Mouse (Mus musculus) midbrain, embryonic 13.5 days (tissue): Measurements from ENCODE around the gene Ip6k2. TPM values are rescaled to one million over a fixed set of nuclear protein-coding genes. Genes with fewer than 3 reads are reported as not detected.

Experiments used
- ATAC-seq: fragments of 200-750 bp; cut with Nextera tagmentation; 2 replicates; pipeline ENCODE4 v1.8.0; 2017; ENCODE audit warnings: mild to moderate bottlenecking, moderate TSS enrichment, moderate library complexity
- H3K27ac ChIP-seq: fragments of 300-500 bp; sonication (generic); 2 replicates; pipeline ENCODE4 v1.5.1; 2015; ENCODE audit warnings: inconsistent platforms, mild to moderate bottlenecking, moderate library complexity
- H3K27me3 ChIP-seq: fragments of 300-500 bp; sonication (generic); 2 replicates; pipeline ENCODE4 v1.6.1; 2015; ENCODE audit warnings: mild to moderate bottlenecking, inconsistent platforms
- H3K36me3 ChIP-seq: fragments of 300-500 bp; sonication (generic); 2 replicates; pipeline ENCODE4 v1.6.1; 2015; ENCODE audit warnings: mild to moderate bottlenecking, inconsistent platforms
- H3K4me1 ChIP-seq: fragments of 300-500 bp; sonication (generic); replicated peaks from 2 replicates; pipeline ENCODE4 v1.6.1; 2015; ENCODE audit warnings: inconsistent platforms
- H3K4me2 ChIP-seq: fragments of 300-500 bp; sonication (generic); replicated peaks from 2 replicates; pipeline ENCODE4 v1.6.1; 2015; ENCODE audit warnings: moderate library complexity, mild to moderate bottlenecking, inconsistent platforms
- H3K4me3 ChIP-seq: fragments of 300-500 bp; sonication (generic); replicated peaks from 2 replicates; pipeline ENCODE4 v1.5.1; 2015; ENCODE audit warnings: mild to moderate bottlenecking, inconsistent platforms
- H3K9ac ChIP-seq: fragments of 300-500 bp; sonication (generic); replicated peaks from 2 replicates; pipeline ENCODE4 v1.6.1; 2015; ENCODE audit warnings: mild to moderate bottlenecking, inconsistent platforms
- H3K9me3 ChIP-seq: fragments of 300-500 bp; sonication (generic); 2 replicates; pipeline ENCODE4 v1.6.1; 2016; ENCODE audit warnings: mild to moderate bottlenecking, inconsistent platforms
- WGBS: fragments of 180-500 bp; shearing (Covaris S2); methylation state at CpG from one replicate; pipeline ENCODE4 v1.1.7; 2015; 5-methylcytosine and 5-hydroxymethylcytosine counted together
- polyA plus RNA-seq: library from polyadenylated mRNA; unstranded; fragments of >200 nt; fragmentation: Nextera tagmentation; extraction: Ambion mirVana; gene quantifications from 2 replicates; pipeline ENCODE4 v1.2.1, GENCODE M21; 2015

Ip6k2 gene
- polyA plus RNA-seq, 1 experiment from 2014 or later: 217 TPM

- H3K4me2 ChIP-seq: no peak overlapping the region
- ATAC-seq: no peak
- peaks cover 8% of the 10 kb centered on the region for H3K4me1 ChIP-seq
- H3K9ac ChIP-seq: no peak overlapping the region
- no peak overlapping the region for H3K4me3 ChIP-seq
- H3K27ac ChIP-seq: no peak overlapping the region
- H3K27me3 ChIP-seq: no peaks in the 10 kb centered on the region
- peaks cover 5% of the 10 kb centered on the region for H3K36me3 ChIP-seq
- 89% methylated on average over 3 of the region's 3 CpGs for WGBS
- H3K9me3 ChIP-seq: no peaks in the 10 kb centered on the region
Measured at GRCm38 (mm10) chr9:108753976-108754375, 29.6 kb upstream of the Ip6k2 start.

DNA sequence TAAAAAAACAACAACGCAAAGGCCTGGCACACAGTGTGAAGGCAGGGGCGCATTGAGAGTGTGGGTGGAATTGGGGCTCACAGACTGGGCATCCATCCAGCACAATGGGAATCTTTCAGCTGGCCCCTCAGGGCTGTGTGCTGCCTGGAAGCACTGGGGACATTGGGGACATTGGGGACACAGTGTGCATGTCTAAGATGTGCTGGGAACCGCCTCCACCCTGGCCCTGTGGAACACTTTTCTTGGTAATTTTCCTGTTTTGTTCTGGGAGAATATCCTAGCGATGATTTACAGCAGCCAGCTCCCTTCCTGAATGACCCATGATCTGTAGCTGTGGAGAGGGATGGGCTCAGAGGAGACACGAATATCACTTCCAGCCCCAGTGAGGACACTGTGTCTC, 29.2 kb upstream of the Ip6k2 start:
- H3K9me3 ChIP-seq: no peaks in the 10 kb centered on the region
- 0 out of 2 replicates have a peak, but pooled peaks cover 3% of the 10 kb centered on the region for H3K4me1 ChIP-seq
- H3K27ac ChIP-seq: no peak overlapping the region
- no peak overlapping the region for H3K9ac ChIP-seq
- no peak overlapping the region for H3K4me3 ChIP-seq
- WGBS: 90% methylated on average over 5 of the region's 5 CpGs
- no peaks in the 10 kb centered on the region for H3K27me3 ChIP-seq
- no peak for ATAC-seq
- H3K36me3 ChIP-seq: peaks cover 3% of the 10 kb centered on the region; the same call in 1 of the 2 replicates
- H3K4me2 ChIP-seq: no peak overlapping the region

GRCm38 (mm10) chr9:108757406-108757805, 26.2 kb upstream of the Ip6k2 start:
- no peak overlapping the region for H3K4me2 ChIP-seq
- WGBS: 73% methylated on average over 6 of the region's 6 CpGs
- ATAC-seq: no peak
- H3K36me3 ChIP-seq: no peaks in the 10 kb centered on the region
- no peak overlapping the region for H3K9ac ChIP-seq
- H3K4me1 ChIP-seq: no peaks in the 10 kb centered on the region
- H3K27me3 ChIP-seq: no peaks in the 10 kb centered on the region
- no peak overlapping the region for H3K4me3 ChIP-seq
- no peaks in the 10 kb centered on the region for H3K9me3 ChIP-seq
- H3K27ac ChIP-seq: no peak overlapping the region

- Histone ChIP-seq H3K4me3 (no peak overlapping the region), H3K36me3 (no peaks in the 10 kb centered on the region), H3K27ac (no peak overlapping the region), H3K4me2 (no peak overlapping the region), H3K27me3 (no peaks in the 10 kb centered on the region), H3K4me1 (no peaks in the 10 kb centered on the region), H3K9me3 (no peaks in the 10 kb centered on the region), H3K9ac (no peak overlapping the region)
- ATAC-seq: no peak
- WGBS: 98% methylated on average over 20 of the region's 20 CpGs
Measured at GRCm38 (mm10) chr9:108759121-108759520, 24.5 kb upstream of the Ip6k2 start.

DNA sequence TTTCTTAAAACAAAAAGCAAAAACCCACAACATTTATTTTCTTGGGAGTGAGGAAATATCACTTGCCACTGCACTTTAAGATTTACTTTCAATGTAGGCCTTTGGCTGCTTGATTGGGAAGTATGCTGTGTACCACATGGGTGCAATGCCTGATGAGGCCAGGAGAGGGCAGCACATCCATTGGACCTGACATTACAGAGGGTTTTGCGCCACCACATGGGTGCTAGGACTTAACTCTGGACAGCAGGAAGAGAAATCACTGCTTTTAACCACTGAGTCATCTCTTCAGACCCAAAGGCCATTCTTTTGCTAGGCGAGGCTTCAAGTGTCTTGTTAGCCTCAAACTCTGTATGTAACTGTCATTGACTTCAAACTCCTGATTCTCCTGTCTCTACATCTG, 23.8 kb upstream of the Ip6k2 start:
- H3K9ac ChIP-seq: no peak overlapping the region
- H3K4me1 ChIP-seq: no peaks in the 10 kb centered on the region
- H3K36me3 ChIP-seq: no peaks in the 10 kb centered on the region
- H3K4me2 ChIP-seq: no peak overlapping the region
- ATAC-seq: no peak
- H3K4me3 ChIP-seq: no peak overlapping the region
- H3K9me3 ChIP-seq: no peaks in the 10 kb centered on the region
- no peaks in the 10 kb centered on the region for H3K27me3 ChIP-seq
- no peak overlapping the region for H3K27ac ChIP-seq
- WGBS: 49% methylated on average over 2 of the region's 2 CpGs

DNA sequence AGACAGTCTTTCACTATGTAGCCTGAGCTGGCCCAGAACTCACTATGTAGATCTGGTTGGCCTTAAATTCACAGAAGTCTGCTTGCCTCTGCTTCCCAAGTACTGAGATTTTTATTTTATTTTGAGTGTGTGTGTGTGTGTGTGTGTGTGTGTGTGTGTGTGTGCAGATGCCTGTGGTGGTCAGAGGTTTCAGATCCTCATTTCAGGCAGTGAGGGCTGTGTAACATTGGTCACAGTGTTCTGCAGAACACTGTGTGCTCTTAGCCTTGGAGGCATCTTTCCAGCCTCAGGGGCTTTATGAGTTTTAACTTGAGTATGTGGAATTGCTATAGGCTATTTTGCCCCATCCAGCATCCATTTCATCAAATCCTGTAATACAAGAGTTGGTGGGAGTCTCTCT, 22.0 kb upstream of the Ip6k2 start:
- Histone ChIP-seq H3K4me3 (no peak overlapping the region), H3K27me3 (no peaks in the 10 kb centered on the region), H3K4me1 (no peaks in the 10 kb centered on the region), H3K36me3 (no peaks in the 10 kb centered on the region), H3K9me3 (no peaks in the 10 kb centered on the region), H3K4me2 (no peak overlapping the region), H3K9ac (no peak overlapping the region), H3K27ac (no peak overlapping the region)
- no peak for ATAC-seq

GRCm38 (mm10) chr9:108764971-108765370, 18.6 kb upstream of the Ip6k2 start:
- Histone ChIP-seq H3K27me3 (no peaks in the 10 kb centered on the region), H3K9me3 (no peaks in the 10 kb centered on the region), H3K27ac (no peak overlapping the region), H3K36me3 (no peaks in the 10 kb centered on the region), H3K4me1 (no peaks in the 10 kb centered on the region), H3K9ac (no peak overlapping the region), H3K4me2 (no peak overlapping the region), H3K4me3 (no peak overlapping the region)
- 78% methylated on average over 10 of the region's 10 CpGs for WGBS
- no peak for ATAC-seq

GRCm38 (mm10) chr9:108776614-108777013, 7.0 kb upstream of the Ip6k2 start:
- no peak overlapping the region for H3K4me2 ChIP-seq
- WGBS: 91% methylated on average over 4 of the region's 4 CpGs
- H3K4me3 ChIP-seq: no peak overlapping the region
- no peaks in the 10 kb centered on the region for H3K27me3 ChIP-seq
- H3K27ac ChIP-seq: no peak overlapping the region
- H3K9me3 ChIP-seq: no peaks in the 10 kb centered on the region
- no peak for ATAC-seq
- 0 out of 2 replicates have a peak, but pooled peaks cover 2% of the 10 kb centered on the region for H3K4me1 ChIP-seq
- H3K36me3 ChIP-seq: no peaks in the 10 kb centered on the region
- H3K9ac ChIP-seq: no peak overlapping the region

- peaks cover 8% of the 10 kb centered on the region for H3K4me1 ChIP-seq
- H3K4me2 ChIP-seq: no peak overlapping the region
- no peak overlapping the region for H3K9ac ChIP-seq
- WGBS: 88% methylated on average over 4 of the region's 4 CpGs
- no peaks in the 10 kb centered on the region for H3K9me3 ChIP-seq
- ATAC-seq: no peak
- no peak overlapping the region for H3K4me3 ChIP-seq
- H3K27ac ChIP-seq: no peak overlapping the region
- no peaks in the 10 kb centered on the region for H3K36me3 ChIP-seq
- no peaks in the 10 kb centered on the region for H3K27me3 ChIP-seq
Measured at GRCm38 (mm10) chr9:108777276-108777675, 6.3 kb upstream of the Ip6k2 start.

GRCm38 (mm10) chr9:108780959-108781358, 2.6 kb upstream of the Ip6k2 start:
- WGBS: 64% methylated on average over 5 of the region's 5 CpGs

DNA sequence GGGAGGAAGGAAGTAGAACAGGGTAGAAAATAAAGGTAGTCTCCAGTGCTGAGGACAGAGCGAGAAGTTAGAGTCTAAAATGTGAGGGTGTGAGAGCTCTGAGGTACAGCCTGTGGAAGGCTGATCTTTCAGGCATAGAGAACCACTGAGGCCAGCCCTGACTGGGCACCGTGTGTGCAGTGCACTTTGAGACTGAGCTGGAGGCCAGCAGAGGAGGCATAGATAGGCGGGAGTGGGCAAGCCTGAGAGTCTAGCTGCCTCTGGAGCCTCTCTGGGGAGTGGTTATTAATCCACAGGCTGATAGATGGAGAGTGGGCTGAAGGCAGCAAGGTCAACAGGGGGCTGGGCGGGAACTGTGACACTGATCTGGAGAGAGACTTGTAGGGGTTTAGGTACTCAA, 1.7 kb upstream of the Ip6k2 start:
- H3K4me2 ChIP-seq: no peak overlapping the region
- H3K9me3 ChIP-seq: no peaks in the 10 kb centered on the region
- no peak overlapping the region for H3K4me3 ChIP-seq
- peaks cover 37% of the 10 kb centered on the region for H3K4me1 ChIP-seq
- H3K27ac ChIP-seq: no peak overlapping the region
- WGBS: 64% methylated on average over 4 of the region's 4 CpGs
- H3K36me3 ChIP-seq: no peaks in the 10 kb centered on the region; the same call in 1 of the 2 replicates
- no peak for ATAC-seq
- no peak overlapping the region for H3K9ac ChIP-seq
- no peaks in the 10 kb centered on the region for H3K27me3 ChIP-seq

More at GRCm38 (mm10) chr9:108780959-108781358, 2.6 kb upstream of the Ip6k2 start:
- H3K4me3 ChIP-seq: no peak overlapping the region
- no peak for ATAC-seq
- no peak overlapping the region for H3K4me2 ChIP-seq
- H3K9ac ChIP-seq: no peak overlapping the region
- H3K27ac ChIP-seq: no peak overlapping the region
- no peaks in the 10 kb centered on the region for H3K36me3 ChIP-seq
- H3K27me3 ChIP-seq: no peaks in the 10 kb centered on the region
- no peaks in the 10 kb centered on the region for H3K9me3 ChIP-seq
- H3K4me1 ChIP-seq: peaks cover 28% of the 10 kb centered on the region

DNA sequence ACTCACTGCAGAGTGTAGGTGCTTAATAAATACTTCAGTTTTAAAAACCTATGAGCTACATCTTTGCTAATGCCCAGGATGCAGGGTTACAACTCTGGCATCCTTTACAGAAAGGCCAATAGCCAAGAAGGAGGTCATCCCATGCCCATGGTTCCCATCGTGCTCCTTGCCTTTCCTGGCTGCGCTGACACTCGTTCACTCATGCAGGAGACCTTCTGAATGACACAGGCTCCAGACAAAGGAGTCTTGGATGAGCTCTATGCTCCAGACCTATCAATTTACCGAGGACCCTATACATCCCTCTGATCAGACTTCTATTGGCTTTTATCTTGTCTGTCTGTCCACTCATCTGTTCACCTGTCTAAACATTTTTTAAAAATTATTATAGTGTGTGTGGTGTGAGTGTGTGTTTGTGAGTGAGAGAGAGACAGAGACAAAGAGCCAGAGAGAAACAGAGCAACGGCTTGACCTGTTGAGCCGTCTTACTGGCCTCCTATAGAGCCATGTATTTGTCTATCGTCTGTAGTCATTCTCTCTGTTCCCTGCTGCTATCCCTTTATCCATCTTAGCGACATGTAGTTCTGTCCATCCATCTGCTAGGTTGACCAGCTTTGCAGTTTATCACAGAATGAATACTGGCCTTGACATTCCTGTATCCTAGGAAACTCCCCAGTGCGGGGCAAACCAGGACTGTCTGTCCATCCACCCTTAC, 604 bp upstream of the Ip6k2 start:
- no peaks in the 10 kb centered on the region; the same call in 1 of the 2 replicates for H3K36me3 ChIP-seq
- H3K9me3 ChIP-seq: no peaks in the 10 kb centered on the region
- peak overlapping the region; percentile 90 for H3K4me3 ChIP-seq
- ATAC-seq: peak; percentile 25
- H3K27me3 ChIP-seq: no peaks in the 10 kb centered on the region
- WGBS: 7% methylated on average over 9 of the region's 9 CpGs
- H3K4me2 ChIP-seq: peak overlapping the region; percentile 91
- H3K9ac ChIP-seq: peak overlapping the region; percentile 98
- peak overlapping the region; percentile 98 for H3K27ac ChIP-seq
- H3K4me1 ChIP-seq: peaks cover 48% of the 10 kb centered on the region

DNA sequence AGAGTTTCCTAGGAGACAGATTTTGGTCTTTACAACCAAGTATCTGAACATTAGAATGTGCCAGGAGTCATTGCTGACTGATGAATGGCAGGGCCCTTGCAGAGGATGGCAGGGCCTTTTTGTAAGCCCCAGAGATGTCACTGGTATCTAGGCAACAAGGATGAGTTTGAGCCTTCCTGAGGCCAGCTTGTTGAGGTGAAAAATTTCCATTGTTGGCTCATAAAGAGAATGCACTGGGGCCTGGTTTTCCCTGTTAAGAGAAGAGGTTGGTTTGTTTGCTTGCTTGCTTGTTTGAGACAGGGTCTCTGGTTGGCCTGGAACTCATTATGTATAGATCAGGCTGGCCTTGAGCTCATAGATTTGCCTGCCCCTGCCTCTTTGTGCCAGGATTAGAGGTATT, 1.8 kb downstream of the Ip6k2 start:
- Histone ChIP-seq H3K9ac (peak overlapping the region; percentile 98), H3K4me2 (peak overlapping the region; percentile 91), H3K27ac (peak overlapping the region; percentile 27), H3K4me3 (peak overlapping the region; percentile 90), H3K36me3 (no peaks in the 10 kb centered on the region; the same call in 1 of the 2 replicates), H3K4me1 (peaks cover 71% of the 10 kb centered on the region), H3K27me3 (no peaks in the 10 kb centered on the region), H3K9me3 (no peaks in the 10 kb centered on the region)
- no peak for ATAC-seq
